Mouse (Mus musculus): Measurements from ENCODE around the gene Rbfox3.

DNA sequence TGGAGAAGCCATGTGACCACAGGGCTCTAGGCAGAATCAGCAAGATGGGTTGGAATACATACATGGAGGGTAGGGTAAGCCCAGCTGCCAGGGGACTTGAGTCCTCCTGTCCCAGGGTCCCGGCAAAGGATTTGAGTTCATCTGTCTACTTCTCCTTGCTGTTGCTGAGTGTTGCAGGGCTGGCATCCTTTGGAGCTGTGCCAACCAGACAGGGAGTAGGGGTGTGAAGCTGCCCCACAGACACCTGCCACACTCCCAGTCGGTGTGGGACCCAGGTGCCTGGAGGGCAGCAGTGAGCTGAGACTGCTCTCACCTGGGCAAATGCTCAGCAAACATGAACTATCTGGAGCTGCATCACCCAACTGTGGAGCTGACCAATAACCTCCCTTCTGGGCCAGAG is 390.5 kb downstream of the Rbfox3 start:
- no peak for TF ChIP-seq POLR2A (IDR thresholded peaks at IDR 0.05; ENCODE audit: borderline replicate concordance, low read depth, low read length)
- no peak for TF ChIP-seq CTCF (IDR thresholded peaks at IDR 0.05; ENCODE audit: low read depth, low read length)

All from bone marrow macrophage, adult 2 months (primary cell).